Mouse (Mus musculus) myocyte (in vitro differentiated cells): ENCODE measurements around the gene Isyna1.

Source experiments
- E2F4 ChIP-seq: IDR thresholded peaks from one replicate; pipeline ENCODE4 v1.6.1; 2011; ENCODE audit warnings: mild to moderate bottlenecking, control low read depth, moderate library complexity; ENCODE audit not compliant: insufficient read depth
- POLR2A ChIP-seq: IDR thresholded peaks from one replicate; pipeline ENCODE4 v1.6.1; 2011; ENCODE audit warnings: low read depth, mild to moderate bottlenecking, control low read depth, moderate library complexity; ENCODE audit not compliant: insufficient read length

GRCm38 (mm10) chr8:70638752-70639151 is 44.6 kb downstream of the Isyna1 start:
- no peak for TF ChIP-seq POLR2A
- no peak for TF ChIP-seq E2F4
